Mouse (Mus musculus) liver, adult 10 weeks (tissue): ENCODE data around the gene Fcf1. TPM values are rescaled to one million over a fixed set of nuclear protein-coding genes. Genes with fewer than 3 reads are reported as not detected.

ENCODE experiments used
- polyA plus RNA-seq: library from polyadenylated mRNA; stranded (reverse); fragments of 350-450 nt; fragmentation: Illumina TruSeq; extraction: RNeasy Lipid Tissue Mini Kit (QIAGEN cat#74804); gene quantifications from one replicate; pipeline ENCODE4 v1.2.3, GENCODE M21; 2014; ENCODE audit warnings: low read depth, low replicate concordance

The Fcf1 gene
- 67.0 TPM for polyA plus RNA-seq

GRCm38 (mm10) chr12:84970428-84971096, at the start of gene Fcf1, which contains the start of gene Arel1:
Gene Fcf1, plus strand, starts transcription at chr12:84970897.
Gene Arel1, minus strand, starts transcription at chr12:84970900.

GRCm38 (mm10) chr12:84996083-84996496, 25.4 kb downstream of the Fcf1 start, which contains the start of gene Ylpm1:
Gene Ylpm1, plus strand, starts transcription at chr12:84996321.

Other genes starting within 250 kb of the Fcf1 start
- 25.2 TPM for gene Npc2, start 197.7 kb upstream of the Fcf1 start, polyA plus RNA-seq
- gene Isca2, start 197.6 kb upstream of the Fcf1 start, polyA plus RNA-seq = 107 TPM
- gene Ltbp2, start 94.4 kb upstream of the Fcf1 start, polyA plus RNA-seq = 0.05 TPM
- 15.0 TPM for gene Arel1, start within 50 bp of the Fcf1 start, polyA plus RNA-seq
- 20.2 TPM for gene Ylpm1, start 25.4 kb downstream of the Fcf1 start, polyA plus RNA-seq
- 0.61 TPM for gene Prox2, start 139.9 kb downstream of the Fcf1 start, polyA plus RNA-seq
- gene Dlst, start 139.9 kb downstream of the Fcf1 start, polyA plus RNA-seq = 172 TPM
- not detected for gene Rps6kl1, start 180.4 kb downstream of the Fcf1 start, polyA plus RNA-seq
- not detected for gene Pgf, start 206.9 kb downstream of the Fcf1 start, polyA plus RNA-seq
- gene Eif2b2, start 248.6 kb downstream of the Fcf1 start, polyA plus RNA-seq = 2.8 TPM